Mouse (Mus musculus) ES-E14 (cell line): ENCODE data around the gene Ppil6. TPM values are rescaled to one million over a fixed set of nuclear protein-coding genes. Genes with fewer than 3 reads are reported as not detected.

ENCODE experiments used
- DNase-seq: peaks from one replicate; pipeline ENCODE4 v3.0.0-alpha.2; 2013; ENCODE audit warnings: low read depth, low spot score
- H3K27ac ChIP-seq: 2 replicates; pipeline ENCODE4 v1.5.1; 2012; ENCODE audit warnings: low read depth, mild to moderate bottlenecking, low read length, moderate library complexity, mixed read lengths; ENCODE audit not compliant: poor library complexity, insufficient read depth, severe bottlenecking
- H3K36me3 ChIP-seq: 2 replicates; pipeline ENCODE4 v1.6.1; 2012; ENCODE audit warnings: mild to moderate bottlenecking, low read length, moderate library complexity, mixed read lengths; ENCODE audit not compliant: control insufficient read depth, poor library complexity, insufficient read depth, severe bottlenecking
- H3K4me1 ChIP-seq, 2 experiments: fragments of 150-350 bp in 1 of 2; sonication (generic) in 1 of 2; 2 replicates each; pipeline ENCODE4 v1.6.1; 2012; ENCODE audit warnings: low read length in 2 of 2, mild to moderate bottlenecking in 1 of 2, mixed read lengths in 1 of 2; ENCODE audit not compliant: control insufficient read depth in 2 of 2, insufficient read depth in 2 of 2, poor library complexity in 1 of 2
- H3K4me3 ChIP-seq, 2 experiments: fragments of 150-350 bp in 1 of 2; sonication (generic) in 1 of 2; 2 replicates each; pipeline ENCODE4 v1.5.1; 2012; ENCODE audit warnings: low read length in 2 of 2, low read depth in 1 of 2, mild to moderate bottlenecking in 1 of 2, mixed read lengths in 1 of 2; ENCODE audit not compliant: insufficient read depth in 1 of 2, poor library complexity in 1 of 2, severe bottlenecking in 1 of 2
- H3K9ac ChIP-seq: 2 replicates; pipeline ENCODE4 v1.6.1; 2012; ENCODE audit warnings: low read depth, mild to moderate bottlenecking, low read length, mixed read lengths; ENCODE audit not compliant: poor library complexity, insufficient read depth, severe bottlenecking
- H3K9me3 ChIP-seq: fragments of 150-350 bp; sonication (generic); 2 replicates; pipeline ENCODE4 v1.6.1; 2012; ENCODE audit warnings: low read depth, mild to moderate bottlenecking, low read length; ENCODE audit not compliant: control insufficient read depth, insufficient read depth
- CHD2 ChIP-seq: IDR thresholded peaks from 2 replicates; pipeline ENCODE4 v1.6.1; 2014; ENCODE audit warnings: mild to moderate bottlenecking, low read depth, low read length, inconsistent platforms
- HCFC1 ChIP-seq: IDR thresholded peaks from 2 replicates; pipeline ENCODE4 v1.6.1; 2012; ENCODE audit warnings: low read length, inconsistent platforms, borderline replicate concordance; ENCODE audit not compliant: insufficient read depth
- MAFK ChIP-seq: IDR thresholded peaks from 2 replicates; pipeline ENCODE4 v1.6.1; 2014; ENCODE audit warnings: mild to moderate bottlenecking, low read depth, low read length, inconsistent platforms; ENCODE audit not compliant: insufficient read depth
- ZC3H11A ChIP-seq: IDR thresholded peaks from 2 replicates; pipeline ENCODE4 v1.6.1; 2012; ENCODE audit warnings: low read depth, mild to moderate bottlenecking, inconsistent platforms, low read length, borderline replicate concordance
- ZNF384 ChIP-seq: IDR thresholded peaks from 2 replicates; pipeline ENCODE4 v1.6.1; 2012; ENCODE audit warnings: low read depth, low read length, inconsistent platforms
- in situ Hi-C, 2 experiments: fragments of 600-800 bp; cut with MboI; formaldehyde crosslinking; loops; one replicate each; pipeline ENCODE4 v1.15.1; 2025; ENCODE audit warnings: low sequenced_read_pairs in 2 of 2, inconsistent platforms in 1 of 2; ENCODE audit not compliant: unreplicated experiment in 2 of 2
- total RNA-seq: library from RNA; depleted of rRNA; stranded (reverse); fragments of 300-350 nt; gene quantifications from 2 replicates; pipeline ENCODE4 v1.2.3, GENCODE M21; 2012

Ppil6 gene
- total RNA-seq, 1 experiment: not detected

DNA sequence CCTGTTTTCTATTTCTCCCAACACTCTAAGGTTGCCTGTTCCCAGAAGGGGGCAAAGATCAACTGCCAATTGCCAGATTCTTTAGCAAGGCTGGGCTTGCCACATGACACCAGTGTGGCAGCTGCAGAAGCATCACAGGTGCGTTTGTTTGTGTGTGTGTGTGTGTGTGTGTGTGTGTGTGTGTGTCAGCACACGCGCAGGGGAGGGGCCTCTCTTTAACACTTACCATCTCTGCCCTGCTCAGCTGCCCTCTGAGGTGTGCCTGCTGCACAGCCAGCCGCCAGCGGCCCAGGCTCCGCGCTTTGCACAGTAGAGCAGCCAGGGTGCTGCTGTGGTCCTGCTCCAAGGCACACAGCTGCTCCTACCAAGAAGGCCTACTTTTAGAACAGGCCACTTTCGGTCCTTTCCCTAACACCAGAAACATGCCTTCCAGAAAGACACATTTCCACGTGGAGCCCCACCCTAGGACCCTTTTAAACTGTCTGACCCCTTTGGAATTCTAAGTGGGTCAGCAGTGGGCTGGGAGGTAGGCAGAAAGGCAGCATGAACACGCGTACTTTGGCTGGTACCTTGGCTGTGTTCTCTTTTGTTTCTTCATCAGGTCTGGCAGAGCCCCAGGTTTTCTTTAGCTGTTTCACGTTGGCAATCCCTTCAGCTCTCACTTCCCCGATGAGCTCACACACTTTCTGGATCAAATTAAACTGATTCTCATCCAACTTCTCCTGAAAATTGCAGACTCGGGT lies 62.8 kb downstream of the Ppil6 start:
- no peaks in the 10 kb centered on the region for H3K36me3 ChIP-seq
- H3K27ac ChIP-seq: no peak overlapping the region
- TF ChIP-seq MAFK: no peak
- no peak for TF ChIP-seq ZC3H11A
- no peak for TF ChIP-seq CHD2
- no peak for TF ChIP-seq ZNF384
- TF ChIP-seq HCFC1: no peak
- in situ Hi-C loops: no loop called here
- no peak overlapping the region; a peak in 1 of 4 replicates for H3K4me3 ChIP-seq
- no peak for DNase-seq
- peaks cover 0 to 10% of the 10 kb centered on the region in 2 experiments for H3K4me1 ChIP-seq
- no peak overlapping the region for H3K9ac ChIP-seq
- H3K9me3 ChIP-seq: no peaks in the 10 kb centered on the region

DNA sequence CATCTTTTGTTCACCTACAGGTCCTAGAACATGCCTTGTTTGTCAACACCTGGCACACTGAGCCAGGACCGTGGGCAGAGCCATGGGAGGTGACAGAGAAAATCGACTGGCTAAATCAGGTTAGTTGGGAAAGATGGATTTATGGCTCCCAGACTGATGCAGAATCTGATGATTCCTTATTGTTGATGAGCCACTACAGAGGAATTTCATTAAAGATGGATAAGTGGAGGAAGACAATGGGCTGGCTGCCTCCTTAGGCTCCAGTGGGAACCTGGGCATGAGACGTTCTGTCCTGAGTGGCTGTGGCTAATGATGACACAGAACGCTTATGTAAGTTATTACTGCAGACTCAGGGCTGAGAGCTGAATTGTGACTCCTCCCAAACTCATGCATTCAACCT lies 63.5 kb downstream of the Ppil6 start:
- H3K27ac ChIP-seq: no peak overlapping the region
- in situ Hi-C loops: no loop called here
- H3K9ac ChIP-seq: no peak overlapping the region
- no peak for TF ChIP-seq ZNF384
- TF ChIP-seq CHD2: no peak
- TF ChIP-seq HCFC1: no peak
- no peak for TF ChIP-seq MAFK
- no peak for TF ChIP-seq ZC3H11A
- H3K4me1 ChIP-seq: peaks cover 0 to 10% of the 10 kb centered on the region in 2 experiments
- H3K4me3 ChIP-seq: no peak overlapping the region
- no peaks in the 10 kb centered on the region for H3K36me3 ChIP-seq
- DNase-seq: no peak
- no peaks in the 10 kb centered on the region for H3K9me3 ChIP-seq

DNA sequence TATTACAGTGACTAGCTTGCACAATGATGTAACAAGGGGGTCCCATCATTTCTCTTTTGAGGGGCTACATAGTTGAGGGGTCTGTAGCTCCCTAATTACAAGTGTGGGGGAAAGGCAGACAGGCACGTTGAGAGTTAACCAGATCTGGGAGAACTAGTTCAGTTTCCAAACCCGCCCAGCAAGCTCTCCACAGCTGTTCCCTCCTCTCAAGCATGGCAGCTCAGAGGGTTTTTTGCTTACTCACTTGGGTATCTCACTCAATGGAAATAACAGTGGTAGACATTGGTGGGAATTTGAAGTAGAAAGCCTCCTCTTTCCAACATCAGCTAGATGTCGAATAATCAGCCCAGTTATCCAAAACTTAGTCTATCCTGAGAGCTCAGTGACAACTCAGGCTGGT lies 64.8 kb downstream of the Ppil6 start:
- H3K27ac ChIP-seq: no peak overlapping the region
- 0 out of 2 replicates have a peak, but pooled peaks cover 2% of the 10 kb centered on the region for H3K36me3 ChIP-seq
- no peak for TF ChIP-seq HCFC1
- TF ChIP-seq ZNF384: no peak
- H3K9me3 ChIP-seq: no peaks in the 10 kb centered on the region
- no peak overlapping the region for H3K4me3 ChIP-seq
- DNase-seq: no peak
- peaks cover 0 to 10% of the 10 kb centered on the region in 2 experiments for H3K4me1 ChIP-seq
- in situ Hi-C loops: no loop called here
- H3K9ac ChIP-seq: no peak overlapping the region

DNA sequence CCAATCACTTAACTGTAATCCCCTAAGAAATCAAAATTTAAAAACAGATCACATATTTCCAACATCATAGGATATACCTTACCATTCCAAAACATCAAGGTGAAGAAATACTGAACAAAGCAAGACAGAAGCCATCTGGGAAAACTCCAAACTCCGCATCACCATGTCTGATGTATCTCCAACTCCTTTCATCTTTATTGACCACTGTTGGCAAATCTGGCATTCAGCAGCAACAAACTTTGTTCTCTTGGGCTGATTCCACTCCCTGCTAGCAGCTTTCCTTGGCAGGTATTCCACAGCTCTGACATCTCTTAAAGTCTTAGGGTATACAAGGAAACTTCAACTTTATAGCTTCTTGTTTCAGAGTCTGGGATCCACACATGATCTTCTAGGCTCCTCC lies 68.2 kb downstream of the Ppil6 start:
- Histone ChIP-seq H3K36me3 (0 out of 2 replicates have a peak, but pooled peaks cover 2% of the 10 kb centered on the region), H3K4me3 (no peak overlapping the region), H3K9ac (no peak overlapping the region), H3K27ac (no peak overlapping the region), H3K9me3 (no peaks in the 10 kb centered on the region), H3K4me1 (no peaks in the 10 kb centered on the region; a peak in 1 of 4 replicates)
- no peak for DNase-seq
- TF ChIP-seq ZC3H11A: no peak
- TF ChIP-seq HCFC1: no peak
- TF ChIP-seq CHD2: no peak
- no peak for TF ChIP-seq MAFK
- no peak for TF ChIP-seq ZNF384
- in situ Hi-C loops: no loop called here
